Mouse (Mus musculus) midbrain, postnatal 0 days (tissue): ENCODE data around the gene Adgrg5. TPM values are rescaled to one million over a fixed set of nuclear protein-coding genes. Genes with fewer than 3 reads are reported as not detected.

Experiments
- ATAC-seq: fragments of 200-750 bp; cut with Nextera tagmentation; 2 replicates; pipeline ENCODE4 v1.8.0; 2017; ENCODE audit warnings: moderate number of reproducible peaks, mild to moderate bottlenecking, moderate TSS enrichment, moderate library complexity; ENCODE audit not compliant: low FRiP score
- DNase-seq: peaks from one replicate; pipeline ENCODE4 v3.0.0-alpha.2; 2015; ENCODE audit warnings: low spot score
- H3K27ac ChIP-seq: fragments of 300-500 bp; sonication (generic); 2 replicates; pipeline ENCODE4 v1.5.1; 2014; ENCODE audit warnings: low read depth, mild to moderate bottlenecking, low read length, mixed read lengths
- H3K27me3 ChIP-seq: fragments of 300-500 bp; sonication (generic); 2 replicates; pipeline ENCODE4 v1.6.1; 2014; ENCODE audit warnings: low read length, control low read depth, mixed read lengths; ENCODE audit not compliant: insufficient read depth
- H3K36me3 ChIP-seq: fragments of 300-500 bp; sonication (generic); 2 replicates; pipeline ENCODE4 v1.6.1; 2014; ENCODE audit warnings: low read length, control low read depth, mixed read lengths; ENCODE audit not compliant: insufficient read depth
- H3K4me1 ChIP-seq: fragments of 300-500 bp; sonication (generic); 2 replicates; pipeline ENCODE4 v1.6.1; 2014; ENCODE audit warnings: mild to moderate bottlenecking, control low read depth, antibody characterized with exemption, low read length, mixed read lengths; ENCODE audit not compliant: insufficient read depth
- H3K4me2 ChIP-seq: fragments of 300-500 bp; sonication (generic); 2 replicates; pipeline ENCODE4 v1.6.1; 2014; ENCODE audit warnings: low read depth, mild to moderate bottlenecking, low read length, mixed read lengths; ENCODE audit not compliant: poor library complexity, severe bottlenecking
- H3K4me3 ChIP-seq: fragments of 300-500 bp; sonication (generic); 2 replicates; pipeline ENCODE4 v1.5.1; 2014; ENCODE audit warnings: low read depth, mild to moderate bottlenecking, low read length, moderate library complexity
- H3K9ac ChIP-seq: fragments of 300-500 bp; sonication (generic); replicated peaks from 2 replicates; pipeline ENCODE4 v1.6.1; 2014; ENCODE audit warnings: mild to moderate bottlenecking, low read length, moderate library complexity, mixed read lengths; ENCODE audit not compliant: poor library complexity, severe bottlenecking
- H3K9me3 ChIP-seq: fragments of 300-500 bp; sonication (generic); 2 replicates; pipeline ENCODE4 v1.6.1; 2016; ENCODE audit warnings: low read length, control low read depth
- CTCF ChIP-seq: IDR thresholded peaks from 2 replicates; pipeline ENCODE4 v1.5.1; 2016; ENCODE audit warnings: antibody characterized with exemption, mild to moderate bottlenecking
- WGBS: fragments of 180-500 bp; shearing (Covaris S2); extraction: QIAGEN DNeasy Blood & Tissue Kit; methylation state at CpG from one replicate; pipeline ENCODE4 v1.1.7; 2014; 5-methylcytosine and 5-hydroxymethylcytosine counted together
- polyA plus RNA-seq: library from polyadenylated mRNA; unstranded; fragments of >200 nt; fragmentation: Nextera tagmentation; extraction: Ambion mirVana; gene quantifications from 2 replicates; pipeline ENCODE4 v1.2.1, GENCODE M21; 2015
- total RNA-seq: library from RNA; depleted of rRNA; stranded (reverse); fragments of >200 nt; gene quantifications from 2 replicates; pipeline ENCODE4 v1.2.3, GENCODE M21; 2014

Adgrg5 gene
- total and polyA plus RNA-seq, 2 experiments from 2014 or later = 0.17 TPM; not detected in 1

GRCm38 (mm10) chr8:94880742-94881141, 42.8 kb upstream of the Adgrg5 start:
- no peak for DNase-seq
- Histone ChIP-seq H3K9ac (no peak overlapping the region), H3K27me3 (peaks cover 4% of the 10 kb centered on the region; the same call in 1 of the 2 replicates), H3K36me3 (no peaks in the 10 kb centered on the region), H3K27ac (no peak overlapping the region), H3K9me3 (no peaks in the 10 kb centered on the region), H3K4me1 (no peaks in the 10 kb centered on the region), H3K4me2 (no peak overlapping the region), H3K4me3 (no peak overlapping the region)
- TF ChIP-seq CTCF = no peak
- ATAC-seq = no peak
- 73% methylated on average over 4 of the region's 4 CpGs for WGBS

- no peak overlapping the region for H3K27ac ChIP-seq
- 38% methylated on average over 14 of the region's 14 CpGs for WGBS
- no peaks in the 10 kb centered on the region for H3K4me1 ChIP-seq
- H3K9ac ChIP-seq = no peak overlapping the region
- TF ChIP-seq CTCF = no peak
- no peak for DNase-seq
- H3K4me3 ChIP-seq = no peak overlapping the region
- H3K27me3 ChIP-seq = no peaks in the 10 kb centered on the region
- H3K9me3 ChIP-seq = no peaks in the 10 kb centered on the region
- ATAC-seq = no peak
- H3K4me2 ChIP-seq = no peak overlapping the region
- no peaks in the 10 kb centered on the region for H3K36me3 ChIP-seq
These were observed 35.0 kb upstream of the Adgrg5 start for GRCm38 (mm10) chr8:94888383-94889036.

- Histone ChIP-seq H3K36me3 (no peaks in the 10 kb centered on the region), H3K4me1 (no peaks in the 10 kb centered on the region), H3K27me3 (no peaks in the 10 kb centered on the region), H3K9me3 (no peaks in the 10 kb centered on the region), H3K4me3 (no peak overlapping the region), H3K9ac (no peak overlapping the region), H3K4me2 (no peak overlapping the region), H3K27ac (no peak overlapping the region)
- ATAC-seq (no peak), DNase-seq (no peak)
- 47% methylated on average over 2 of the region's 2 CpGs for WGBS
- TF ChIP-seq CTCF = no peak
These were observed 30.6 kb upstream of the Adgrg5 start for GRCm38 (mm10) chr8:94892917-94893316.

GRCm38 (mm10) chr8:94899262-94899661, 24.2 kb upstream of the Adgrg5 start:
- DNase-seq (no peak), ATAC-seq (no peak)
- no peaks in the 10 kb centered on the region for H3K36me3 ChIP-seq
- no peak overlapping the region for H3K4me3 ChIP-seq
- H3K27me3 ChIP-seq = no peaks in the 10 kb centered on the region
- WGBS = 19% methylated on average over 11 of the region's 11 CpGs
- H3K4me1 ChIP-seq = 0 out of 2 replicates have a peak, but pooled peaks cover 4% of the 10 kb centered on the region
- H3K9ac ChIP-seq = no peak overlapping the region
- no peak for TF ChIP-seq CTCF
- no peak overlapping the region for H3K27ac ChIP-seq
- H3K9me3 ChIP-seq = no peaks in the 10 kb centered on the region
- no peak overlapping the region for H3K4me2 ChIP-seq

- no peak for ATAC-seq
- TF ChIP-seq CTCF = no peak
- Histone ChIP-seq H3K4me3 (no peak overlapping the region), H3K4me1 (0 out of 2 replicates have a peak, but pooled peaks cover 4% of the 10 kb centered on the region), H3K27me3 (no peaks in the 10 kb centered on the region), H3K9me3 (no peaks in the 10 kb centered on the region), H3K9ac (no peak overlapping the region), H3K27ac (no peak overlapping the region), H3K4me2 (no peak overlapping the region), H3K36me3 (no peaks in the 10 kb centered on the region)
- no peak for DNase-seq
- WGBS = 23% methylated on average over 6 of the region's 6 CpGs
These were observed 22.9 kb upstream of the Adgrg5 start for GRCm38 (mm10) chr8:94900617-94901016.

- Histone ChIP-seq H3K4me1 (0 out of 2 replicates have a peak, but pooled peaks cover 4% of the 10 kb centered on the region), H3K36me3 (no peaks in the 10 kb centered on the region), H3K4me3 (no peak overlapping the region), H3K27me3 (no peaks in the 10 kb centered on the region), H3K27ac (no peak overlapping the region), H3K9ac (no peak overlapping the region), H3K9me3 (no peaks in the 10 kb centered on the region), H3K4me2 (no peak overlapping the region)
- ATAC-seq (no peak), DNase-seq (no peak)
- 23% methylated on average over 5 of the region's 5 CpGs for WGBS
- TF ChIP-seq CTCF = no peak
These were observed 22.5 kb upstream of the Adgrg5 start for GRCm38 (mm10) chr8:94901031-94901430.
